ENCODE assay signal across 8 mouse cellular contexts in the genomic region with DNA sequence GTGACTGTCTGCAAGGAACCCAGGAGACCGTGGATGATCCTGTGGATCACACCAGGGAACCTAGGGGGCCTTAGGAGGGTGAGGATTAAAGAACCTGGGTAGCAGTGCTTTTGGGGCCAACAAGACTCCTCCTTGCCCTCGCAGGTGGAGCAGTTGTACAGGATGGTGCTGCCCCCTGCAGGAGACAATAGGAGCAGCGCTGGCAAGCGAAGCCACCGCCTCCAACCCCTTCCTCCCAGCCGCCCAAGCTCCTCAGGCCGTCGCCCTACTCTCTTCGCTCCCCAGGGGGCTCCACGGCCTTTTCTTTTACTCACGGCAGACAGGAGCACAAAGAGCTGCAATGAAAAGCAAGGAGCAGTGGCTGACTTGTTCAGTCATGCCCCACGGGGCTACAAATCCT. TPM values are rescaled to one million over a fixed set of nuclear protein-coding genes. Genes with fewer than 3 reads are reported as not detected.
A peak's percentile ranks its signal among the peaks of the same experiment; 100 is the strongest.
DNase-seq lines count a peak whose midpoint lies in the region; ATAC-seq lines count a peak whose summit lies in the region.

No protein-coding gene starts in this region.

- H3K4me2 ChIP-seq in hindbrain, embryonic 12.5 days (replicated peaks): peak overlapping the region; percentile 44

- peaks cover 16% of the 10 kb centered on the region for H3K27me3 ChIP-seq in hindbrain, embryonic 12.5 days

- 0 out of 2 replicates have a peak overlapping the region, but pooled peaks have one; percentile 6 for H3K4me3 ChIP-seq in hindbrain, embryonic 12.5 days

- peaks cover 27% of the 10 kb centered on the region for H3K4me1 ChIP-seq in hindbrain, embryonic 12.5 days

- ATAC-seq in hindbrain, embryonic 12.5 days (ENCODE audit: low FRiP score): 0 out of 2 replicates have a peak, but pooled peaks have one; percentile 34

- H3K9me3 ChIP-seq in hindbrain, embryonic 12.5 days (replicated peaks): no peaks in the 10 kb centered on the region

- H3K27ac ChIP-seq in hindbrain, embryonic 12.5 days: no peak overlapping the region

- peak overlapping the region; percentile 29; the same call in 1 of the 2 replicates for H3K9ac ChIP-seq in hindbrain, embryonic 12.5 days

- no peaks in the 10 kb centered on the region for H3K36me3 ChIP-seq in hindbrain, embryonic 12.5 days

- under 1% methylated on average over 12 of the region's 12 CpGs for WGBS in hindbrain, embryonic 12.5 days

- peak; percentile 88 for DNase-seq in MN1 (ENCODE audit: low spot score)
- peak; percentile 83 for DNase-seq in cerebellum, adult 9-11 months
- DNase-seq in frontal cortex, postnatal 10 days (ENCODE audit: low spot score in 2 of 2): peak; percentile 57 to 77
- DNase-seq in layer of hippocampus, postnatal 25 days (ENCODE audit: extremely low spot score in 1 of 2, low spot score in 1 of 2): peak; percentile 75 to 85
- peak; percentile 92 to 95 for DNase-seq in lung, postnatal 4 days
- peak; percentile 78 for DNase-seq in retina, postnatal 7 days (ENCODE audit: low read depth, low spot score)
- peak; percentile 75 for DNase-seq in urinary bladder, adult 2 months (ENCODE audit: low spot score)

RNA-seq across cellular contexts. Expression of gene Tmem95, which starts 1.0 kb away (rescaled TPM):
- not detected in 2 replicates for polyA plus RNA-seq in hindbrain, embryonic 12.5 days (2016; fragmentation: Nextera tagmentation; extraction: Ambion mirVana)
- total RNA-seq in layer of hippocampus, postnatal 25 days (2021): not detected
- not detected in 2 replicates for polyA plus RNA-seq in urinary bladder, adult 2 months (2012; rRNA removed)

RNA-seq across cellular contexts. Expression of gene Kctd11, which starts 4.3 kb away (rescaled TPM):
- 2.9 and 3.2 TPM in 2 replicates for polyA plus RNA-seq in hindbrain, embryonic 12.5 days (2016; fragmentation: Nextera tagmentation; extraction: Ambion mirVana)
- total RNA-seq in layer of hippocampus, postnatal 25 days (2021): 1 to 10 TPM; 1.2 to 1.3 TPM
- polyA plus RNA-seq in urinary bladder, adult 2 months (2012; rRNA removed): 11.8 and 13.8 TPM in 2 replicates

RNA-seq across cellular contexts. Expression of gene Tnk1, which starts 18.3 kb away (rescaled TPM):
- 0.57 and 1.4 TPM in 2 replicates for polyA plus RNA-seq in hindbrain, embryonic 12.5 days (2016; fragmentation: Nextera tagmentation; extraction: Ambion mirVana)
- total RNA-seq in layer of hippocampus, postnatal 25 days (2021): not detected
- polyA plus RNA-seq in urinary bladder, adult 2 months (2012; rRNA removed): 15.2 and 15.4 TPM in 2 replicates

RNA-seq across cellular contexts. Expression of gene Acap1, which starts 18.5 kb away (rescaled TPM):
- polyA plus RNA-seq in hindbrain, embryonic 12.5 days (2016; fragmentation: Nextera tagmentation; extraction: Ambion mirVana): 0.86 and 0.92 TPM in 2 replicates
- under 1 TPM; 0.12 to 0.19 TPM for total RNA-seq in layer of hippocampus, postnatal 25 days (2021)
- 2.0 and 2.5 TPM in 2 replicates for polyA plus RNA-seq in urinary bladder, adult 2 months (2012; rRNA removed)

RNA-seq across cellular contexts. Expression of gene 2810408A11Rik, which starts 23.9 kb away (rescaled TPM):
- polyA plus RNA-seq in hindbrain, embryonic 12.5 days (2016; fragmentation: Nextera tagmentation; extraction: Ambion mirVana): 17.8 TPM in 2 replicates
- 1 to 10 TPM in 1 of 2 experiments, under 1 TPM in 1; 0.62 to 1.8 TPM for total RNA-seq in layer of hippocampus, postnatal 25 days (2021)
- polyA plus RNA-seq in urinary bladder, adult 2 months (2012; rRNA removed): 1.1 and 1.3 TPM in 2 replicates
